Mouse (Mus musculus) granulocyte monocyte progenitor cell, adult 5-6 weeks (primary cell): ENCODE data around the gene Zfp952. TPM values are rescaled to one million over a fixed set of nuclear protein-coding genes. Genes with fewer than 3 reads are reported as not detected.
"Not testable (repeated sequence)": the region's sequence is repeated elsewhere in the genome, so short reads cannot be mapped to it uniquely, and the experiment has no call there.

Experiments
- ATAC-seq: replicated peaks from 2 replicates; pipeline ENCODE4 v1.8.0; 2016; ENCODE audit warnings: mild to moderate bottlenecking, moderate TSS enrichment, inconsistent platforms; ENCODE audit not compliant: poor library complexity, severe bottlenecking
- total RNA-seq, 2 experiments: library from RNA; stranded (forward) in 1 of 2; stranded (reverse) in 1 of 2; fragments of 200-712, 200-1000 nt in 1 of 2; fragments of >200 nt in 1 of 2; fragmentation: Nextera tagmentation in 1 of 2; gene quantifications; 2 replicates each; pipeline ENCODE4 v1.2.3; 2014 to 2017

Zfp952 gene
- total RNA-seq (2014; fragmentation: Nextera tagmentation) (7.4 and 8.9 TPM in 2 replicates), total RNA-seq (2017) (10.3 and 10.9 TPM in 2 replicates)

- ATAC-seq = peak; percentile 98
These were observed at the start of gene Zfp952 for GRCm38 (mm10) chr17:32992699-32993474. Gene Zfp952 (plus strand): TSS chr17:32993129.

GRCm38 (mm10) chr17:32943661-32944060 lies 49.3 kb upstream of the Zfp952 start:
- no peak for ATAC-seq

DNA sequence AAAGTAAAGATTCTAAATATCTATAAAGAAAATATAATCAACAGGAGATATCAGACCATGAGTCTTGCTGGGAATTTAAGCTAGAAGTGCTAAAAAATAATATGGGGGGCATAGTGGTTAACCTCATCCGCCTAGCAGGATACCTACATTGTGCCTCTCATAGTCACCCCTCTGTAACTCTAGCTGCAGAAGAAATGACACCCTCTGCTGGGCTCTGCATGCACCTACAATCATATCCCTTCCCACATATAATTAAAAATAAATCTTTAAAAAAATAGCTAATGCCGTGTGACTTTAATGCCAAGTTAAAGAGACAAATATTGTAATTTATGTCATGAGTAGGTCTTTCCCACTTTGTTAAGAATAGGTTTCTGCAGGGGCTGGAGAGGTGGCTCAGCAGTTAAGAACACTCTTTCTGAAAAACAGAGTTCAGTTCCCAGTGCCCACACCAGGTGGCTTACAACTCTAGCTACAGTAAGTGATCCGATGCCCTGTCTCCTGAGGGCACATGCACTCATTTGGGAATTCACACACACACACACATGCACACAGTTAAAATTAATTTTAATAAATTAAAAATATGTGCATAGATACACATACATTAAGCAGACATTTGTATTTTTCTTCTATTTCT lies 48.4 kb upstream of the Zfp952 start:
- ATAC-seq = no peak

- ATAC-seq = no peak
These were observed 46.2 kb upstream of the Zfp952 start for GRCm38 (mm10) chr17:32946716-32947115.

GRCm38 (mm10) chr17:32947215-32947914 lies 45.6 kb upstream of the Zfp952 start, which contains the start of gene Cyp4f13:
Gene Cyp4f13 (minus strand): TSS chr17:32947402.
- ATAC-seq = peak; percentile 86

GRCm38 (mm10) chr17:32950136-32950535 lies 42.8 kb upstream of the Zfp952 start:
- no peak for ATAC-seq

DNA sequence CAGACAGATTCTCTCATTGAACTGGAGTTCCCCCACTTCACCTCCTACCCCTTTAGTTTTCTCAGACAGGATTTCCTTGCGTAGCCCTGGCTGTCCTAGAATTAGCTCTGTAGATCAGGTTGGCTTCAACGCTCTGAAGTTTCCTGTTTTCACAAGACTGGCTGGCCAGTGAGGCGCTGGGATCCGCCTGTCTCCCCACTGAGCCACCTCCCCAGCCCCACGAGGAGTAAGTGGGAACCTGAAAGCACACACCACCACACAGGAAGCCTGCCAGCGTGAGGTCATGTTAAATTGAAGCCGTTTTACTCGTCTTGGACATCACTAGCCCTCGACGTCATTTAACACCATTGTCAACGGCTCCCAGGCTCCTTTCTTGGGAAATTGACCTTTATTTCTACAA lies 41.9 kb upstream of the Zfp952 start:
- peak; percentile 66 for ATAC-seq

- ATAC-seq = peak; percentile 61
These were observed 41.5 kb upstream of the Zfp952 start for GRCm38 (mm10) chr17:32951441-32951840.

DNA sequence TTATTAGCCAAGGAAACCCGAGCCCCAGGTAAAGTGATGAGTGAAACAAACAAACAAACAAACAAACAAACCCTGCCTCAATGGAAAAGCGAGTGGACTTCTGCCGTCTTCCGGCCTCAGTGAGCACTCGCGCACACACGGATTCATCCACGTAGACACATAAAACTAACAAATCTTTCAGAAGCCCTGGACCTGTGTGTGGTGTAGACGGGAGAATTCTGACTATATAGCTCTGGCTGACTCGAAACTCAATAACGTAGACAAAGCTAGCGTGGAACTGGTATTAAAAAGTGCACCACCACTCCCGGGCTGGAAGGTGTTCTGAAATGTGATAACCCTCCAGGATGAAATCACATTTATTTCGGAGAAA lies 27.7 kb upstream of the Zfp952 start:
- no peak for ATAC-seq

DNA sequence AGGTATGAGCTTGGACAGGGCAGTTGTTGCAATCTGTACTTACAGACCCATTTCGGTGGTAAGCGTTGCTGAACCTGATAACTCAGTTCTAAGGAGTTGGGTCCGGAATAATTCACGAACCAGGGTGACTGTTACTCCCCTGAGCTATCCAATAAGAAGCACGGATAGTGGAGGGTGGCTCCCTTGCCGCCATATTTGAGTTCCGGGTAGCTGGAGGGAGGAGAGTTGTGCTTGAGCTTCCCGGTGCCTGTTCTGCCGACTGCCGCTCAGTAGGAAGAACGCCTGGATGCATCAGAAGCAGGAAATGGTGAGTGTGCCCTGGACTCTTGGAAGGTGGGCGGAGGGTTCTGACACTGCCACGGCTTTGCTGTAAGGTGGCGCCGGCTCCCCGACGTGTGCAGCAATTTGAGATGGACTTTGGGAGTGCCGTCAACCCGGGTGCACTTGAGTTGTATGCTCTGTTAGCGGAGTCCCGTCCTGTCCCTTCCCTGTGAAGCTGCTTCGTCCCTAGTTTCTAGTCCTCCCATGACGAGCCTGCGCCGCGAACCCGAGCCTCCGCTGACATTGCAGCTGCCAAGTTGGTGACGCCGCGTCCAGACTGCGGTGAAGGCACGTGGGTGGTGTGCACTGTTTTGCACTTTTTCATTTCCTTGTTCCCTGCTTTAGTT lies 27.2 kb upstream of the Zfp952 start, which contains the start of gene Zfp472:
Gene Zfp472 (plus strand): TSS at position 192 of the 668 bp plus-strand sequence.
- ATAC-seq = peak; percentile 96

GRCm38 (mm10) chr17:32981361-32981760 lies 11.6 kb upstream of the Zfp952 start:
- no peak for ATAC-seq

- ATAC-seq = no peak
These were observed 6.6 kb upstream of the Zfp952 start for GRCm38 (mm10) chr17:32986301-32986700.

- ATAC-seq = no peak
These were observed 797 bp upstream of the Zfp952 start for GRCm38 (mm10) chr17:32991965-32992698.

GRCm38 (mm10) chr17:32998492-32998891 lies 5.6 kb downstream of the Zfp952 start:
- ATAC-seq = no peak

DNA sequence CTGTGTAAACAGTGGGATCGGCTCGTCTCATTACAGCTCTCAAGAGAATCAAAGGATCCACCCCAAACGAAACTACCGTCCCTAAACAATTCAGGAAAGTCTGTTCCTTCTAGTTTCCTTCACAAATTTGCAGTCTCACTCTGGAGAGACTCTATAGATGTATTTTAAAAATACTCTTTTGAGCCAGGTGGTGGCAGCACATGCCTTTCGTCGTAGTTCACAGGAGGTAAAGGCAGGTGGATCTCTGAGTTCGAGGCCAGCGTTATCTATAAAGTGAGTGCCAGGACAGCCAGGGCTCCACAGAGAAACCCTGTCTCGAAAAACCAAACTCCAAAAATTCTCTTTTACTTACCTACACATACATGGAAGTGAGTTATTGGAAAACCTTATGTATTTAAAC lies 15.4 kb downstream of the Zfp952 start:
- ATAC-seq = no peak; the same call in 1 of the 2 replicates

DNA sequence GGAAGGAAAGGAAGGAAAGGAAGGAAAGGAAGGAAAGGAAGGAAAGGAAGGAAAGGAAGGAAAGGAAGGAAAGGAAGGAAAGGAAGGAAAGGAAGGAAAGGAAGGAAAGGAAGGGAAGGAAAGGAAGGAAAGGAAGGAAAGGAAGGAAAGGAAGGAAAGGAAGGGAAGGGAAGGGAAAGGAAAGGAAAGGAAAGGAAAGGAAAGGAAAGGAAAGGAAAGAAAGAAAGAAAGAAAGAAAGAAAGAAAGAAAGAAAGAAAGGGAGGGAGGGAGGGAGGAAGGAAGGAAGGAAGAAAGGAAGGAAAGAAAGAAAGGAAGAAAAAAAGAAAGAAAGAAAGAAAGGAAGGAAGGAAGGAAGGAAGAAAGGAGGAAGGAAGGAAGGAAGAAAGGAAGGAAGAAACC lies 27.5 kb downstream of the Zfp952 start:
- ATAC-seq = not testable (repeated sequence)

DNA sequence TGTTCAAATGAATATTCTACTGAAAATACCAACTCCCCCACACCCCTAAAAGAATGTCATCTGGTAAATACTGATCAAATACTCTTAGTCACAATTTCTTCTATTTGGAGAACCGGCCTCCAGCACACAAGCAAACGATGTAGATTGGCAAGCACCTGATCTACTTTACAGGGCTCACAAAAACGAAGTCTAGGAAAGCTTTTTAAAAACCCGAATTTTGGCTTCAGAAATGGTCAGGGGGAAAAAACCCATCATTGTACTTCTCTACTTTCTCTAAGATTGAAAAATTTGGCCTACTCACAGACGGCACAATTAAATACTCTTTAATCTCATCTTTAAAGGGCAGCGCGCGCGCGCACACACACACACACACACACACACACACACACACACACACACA lies 39.4 kb downstream of the Zfp952 start:
- ATAC-seq = no peak

- peak; percentile 99 for ATAC-seq
These were observed 40.3 kb downstream of the Zfp952 start, which contains the start of gene Zfp763 for GRCm38 (mm10) chr17:33032900-33033891. Gene Zfp763 (minus strand): TSS chr17:33033402.
